ENCODE assay signal across 18 mouse cellular contexts in the genomic region with DNA sequence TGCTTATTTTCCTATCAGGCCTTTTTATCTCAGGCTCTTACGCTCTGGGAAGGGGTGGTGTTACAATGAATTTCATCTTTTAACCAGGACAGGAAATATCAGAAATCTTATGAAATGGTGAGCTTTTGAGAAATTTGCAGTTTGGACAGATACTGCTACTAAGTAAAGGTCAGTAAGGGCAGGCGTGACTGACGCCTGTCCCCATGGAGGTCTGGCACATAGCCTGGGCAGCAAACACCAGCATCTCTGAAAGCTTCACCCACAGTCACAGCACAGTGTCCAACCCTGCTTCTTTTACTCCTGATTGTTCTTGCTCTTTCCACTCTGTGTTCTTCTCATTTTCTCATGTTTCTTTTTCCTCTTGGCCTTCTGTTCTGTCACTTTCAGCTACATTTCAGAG.
"Had no signal": no experiment of that assay in that cellular context is flagged by ENCODE, and none has a peak within 500 bp of the region (broad histone marks: within the 10 kb centered on the region; RNA-seq: fewer than 3 reads in every experiment).

No protein-coding gene starts in this region.

- H3K27ac ChIP-seq: limb, embryonic 12.5 days; limb, embryonic 15.5 days; liver, embryonic 15.5 days; stomach, embryonic 15.5 days had no signal

- H3K9ac ChIP-seq: limb, embryonic 12.5 days; limb, embryonic 15.5 days; liver, embryonic 15.5 days; stomach, embryonic 15.5 days had no signal

- H3K4me2 ChIP-seq: limb, embryonic 12.5 days; limb, embryonic 15.5 days; liver, embryonic 15.5 days; midbrain, embryonic 11.5 days; stomach, embryonic 15.5 days had no signal

- H3K27me3 ChIP-seq: limb, embryonic 12.5 days; limb, embryonic 15.5 days; liver, embryonic 15.5 days; stomach, embryonic 15.5 days had no signal

- DNase-seq: kidney, adult 18-20 months; kidney, adult 9 months; kidney, postnatal 14 days; kidney, postnatal 4 days; left cerebral cortex, postnatal 4 days; lung, postnatal 14 days; lung, postnatal 4 days; midbrain, embryonic 14.5 days; right cerebral cortex, adult 18-20 months; right cerebral cortex, postnatal 14 days; right cerebral cortex, postnatal 4 days; spleen, adult 18-20 months; thymus, postnatal 25 days had no signal

- H3K4me3 ChIP-seq: limb, embryonic 12.5 days; limb, embryonic 15.5 days; liver, embryonic 15.5 days; stomach, embryonic 15.5 days had no signal

- H3K4me1 ChIP-seq: limb, embryonic 12.5 days; limb, embryonic 15.5 days; liver, embryonic 15.5 days; stomach, embryonic 15.5 days had no signal

- H3K36me3 ChIP-seq: limb, embryonic 12.5 days; limb, embryonic 15.5 days; liver, embryonic 15.5 days; stomach, embryonic 15.5 days had no signal

- H3K9me3 ChIP-seq: limb, embryonic 12.5 days; limb, embryonic 15.5 days; liver, embryonic 15.5 days; stomach, embryonic 15.5 days had no signal
